Mouse (Mus musculus): Measurements from ENCODE around the gene Lamtor5.

DNA sequence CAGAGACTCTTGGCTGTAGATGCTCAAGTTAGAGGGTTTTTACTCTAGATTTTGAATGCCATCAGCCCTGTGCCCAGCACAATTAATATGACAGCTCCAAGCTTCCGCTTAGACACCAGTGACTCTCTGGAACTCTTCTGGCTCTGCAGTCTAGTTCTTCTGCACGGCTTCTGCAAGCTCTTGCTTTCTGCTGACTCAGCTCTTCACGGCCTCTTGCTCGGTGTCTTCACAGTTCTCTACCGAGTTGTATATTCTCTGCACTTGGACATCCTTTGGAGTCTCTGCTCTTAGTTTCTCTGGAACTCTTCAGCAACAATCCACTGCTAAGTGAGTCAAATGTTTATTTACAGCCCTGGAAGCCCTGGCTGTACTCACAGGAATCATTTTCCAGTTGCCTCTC is 24.7 kb upstream of the Lamtor5 start:
- TF ChIP-seq CTCF (IDR thresholded peaks at IDR 0.05; ENCODE audit: low read depth) (no peak), EP300 (IDR thresholded peaks at IDR 0.05; ENCODE audit: low read depth) (no peak)
